Mouse (Mus musculus): ENCODE results near the gene Slc29a1.
A peak's percentile ranks its signal among the peaks of the same experiment; 100 is the strongest.

The Slc29a1 gene

DNA sequence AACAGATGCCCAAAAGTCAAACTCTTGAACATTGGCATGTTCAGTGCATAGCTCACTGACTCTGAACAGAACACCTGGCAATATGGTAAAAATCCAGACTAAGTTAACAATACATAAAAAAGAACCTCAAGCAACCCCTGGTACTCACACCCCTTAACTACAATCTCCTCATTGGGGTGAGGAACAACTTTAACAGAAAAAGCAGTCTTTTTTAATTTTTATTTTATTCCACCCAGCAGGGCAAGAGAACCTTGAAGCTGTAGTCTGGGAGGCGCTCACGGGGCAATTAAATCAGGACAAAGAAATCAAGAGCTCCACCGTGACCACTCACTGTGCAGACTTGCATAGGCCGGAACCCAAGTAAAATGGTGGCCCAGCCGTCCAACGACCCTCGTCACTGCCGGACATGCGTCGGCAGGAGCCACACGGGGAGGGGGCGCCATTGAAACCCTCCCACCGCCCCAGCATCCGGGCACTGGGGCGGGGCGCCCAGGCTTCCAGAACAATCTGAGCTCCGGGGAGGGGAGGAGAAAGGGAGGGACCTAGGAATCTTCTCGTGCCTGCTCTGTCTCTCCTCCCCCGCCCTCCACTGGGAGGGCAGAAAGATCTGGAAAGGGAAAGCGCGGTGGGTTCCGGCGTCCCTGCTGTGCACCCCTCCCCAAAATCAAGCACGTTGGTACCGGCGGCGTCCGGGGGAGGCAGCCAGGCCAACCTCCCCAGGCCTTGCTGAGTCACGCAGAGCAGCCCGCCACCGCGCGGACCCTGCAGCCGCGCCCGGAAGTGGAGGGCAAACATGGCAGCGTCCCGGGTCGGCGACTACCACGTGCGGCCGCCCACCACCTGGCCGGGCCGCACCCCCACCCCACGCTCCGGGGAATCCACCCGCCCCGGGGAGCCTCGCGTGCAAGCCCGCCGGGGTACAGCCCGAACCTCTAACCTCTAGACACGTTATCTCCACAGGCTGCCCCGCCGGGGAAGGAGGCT, 27.0 kb downstream of the Slc29a1 start:
- peak; percentile 86 for DNase-seq (ENCODE audit: low read depth, low spot score)

DNA sequence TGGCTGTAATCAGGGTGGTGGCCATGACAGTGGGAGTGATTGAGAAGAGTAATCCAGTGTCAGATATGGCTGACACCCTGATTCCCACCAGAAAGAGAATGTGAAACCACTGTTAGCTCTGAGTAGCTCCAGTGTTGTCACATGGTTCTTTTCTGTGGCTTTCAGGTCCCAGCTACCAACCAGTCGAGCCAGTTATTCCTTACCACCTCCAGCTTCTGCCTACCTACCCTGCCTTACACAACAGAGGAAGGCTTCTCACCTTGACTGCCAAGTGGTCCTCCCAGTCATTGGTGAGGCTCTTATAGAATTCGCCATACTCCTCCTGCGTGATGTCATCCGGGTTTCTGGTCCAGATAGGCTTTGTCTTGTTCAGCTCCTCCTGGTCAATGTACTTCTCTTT, 29.4 kb downstream of the Slc29a1 start:
- peak; percentile 42 for DNase-seq (ENCODE audit: low read depth, low spot score)

DNA sequence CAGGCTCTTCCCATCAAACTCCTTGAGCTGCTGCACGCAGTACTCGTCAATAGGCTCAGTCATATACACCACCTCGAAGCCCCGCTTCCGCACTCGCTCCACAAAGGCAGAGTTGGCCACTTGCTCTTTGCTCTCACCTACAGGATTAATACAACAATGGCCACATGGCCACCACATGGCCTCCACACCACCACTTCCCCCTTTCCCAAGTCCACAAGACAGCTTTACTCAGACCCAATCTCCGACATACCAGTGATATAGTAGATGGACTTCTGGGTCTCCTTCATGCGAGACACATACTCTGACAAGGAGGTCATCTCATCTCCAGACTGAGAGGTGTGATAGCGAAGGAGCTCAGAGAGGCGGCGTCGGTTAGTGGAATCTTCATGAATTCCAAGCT, 30.4 kb downstream of the Slc29a1 start:
- DNase-seq (ENCODE audit: low read depth, low spot score): peak; percentile 26

DNA sequence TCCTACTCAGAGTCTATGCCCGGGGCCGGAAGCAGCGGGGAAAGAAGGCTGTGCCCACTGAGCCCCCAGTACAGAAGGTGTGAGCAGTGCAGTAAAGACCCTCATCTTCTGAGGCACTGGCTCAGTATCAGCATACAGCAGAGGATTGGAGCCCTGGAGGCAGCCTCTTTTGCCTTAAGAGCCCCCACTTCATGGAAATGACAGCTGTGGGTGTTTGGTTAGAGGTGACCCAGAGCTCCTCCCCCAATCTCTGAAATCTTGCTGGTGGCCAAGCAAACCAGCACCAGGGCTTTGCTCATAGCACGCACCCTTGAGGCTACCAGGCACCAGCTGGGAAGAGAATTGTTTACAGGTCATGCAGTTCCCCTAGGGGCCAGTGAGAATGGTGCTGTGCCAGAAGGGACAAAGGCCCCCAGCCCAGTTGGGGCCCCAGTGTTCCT, 32.2 kb downstream of the Slc29a1 start:
- no peak for DNase-seq (ENCODE audit: low read depth, low spot score)

DNA sequence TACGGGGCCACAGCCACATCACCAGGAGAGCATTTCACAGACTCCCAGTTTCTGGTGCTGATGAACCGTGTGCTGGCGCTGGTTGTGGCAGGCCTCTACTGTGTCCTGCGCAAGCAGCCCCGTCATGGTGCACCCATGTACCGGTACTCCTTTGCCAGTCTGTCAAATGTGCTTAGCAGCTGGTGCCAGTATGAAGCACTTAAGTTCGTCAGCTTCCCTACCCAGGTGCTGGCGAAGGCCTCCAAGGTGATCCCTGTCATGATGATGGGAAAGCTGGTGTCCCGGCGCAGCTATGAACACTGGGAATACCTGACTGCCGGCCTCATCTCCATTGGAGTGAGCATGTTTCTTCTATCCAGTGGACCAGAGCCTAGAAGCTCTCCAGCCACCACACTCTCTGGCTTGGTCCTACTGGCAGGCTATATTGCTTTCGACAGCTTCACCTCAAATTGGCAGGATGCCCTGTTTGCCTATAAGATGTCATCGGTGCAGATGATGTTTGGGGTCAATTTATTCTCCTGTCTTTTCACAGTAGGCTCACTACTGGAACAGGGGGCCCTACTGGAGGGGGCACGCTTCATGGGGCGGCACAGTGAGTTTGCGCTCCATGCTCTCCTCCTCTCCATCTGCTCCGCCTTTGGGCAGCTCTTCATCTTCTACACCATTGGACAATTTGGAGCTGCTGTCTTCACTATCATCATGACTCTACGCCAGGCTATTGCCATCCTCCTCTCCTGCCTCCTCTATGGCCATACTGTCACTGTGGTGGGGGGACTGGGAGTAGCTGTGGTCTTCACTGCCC, 32.8 kb downstream of the Slc29a1 start:
- no peak for DNase-seq (ENCODE audit: low read depth, low spot score)

DNA sequence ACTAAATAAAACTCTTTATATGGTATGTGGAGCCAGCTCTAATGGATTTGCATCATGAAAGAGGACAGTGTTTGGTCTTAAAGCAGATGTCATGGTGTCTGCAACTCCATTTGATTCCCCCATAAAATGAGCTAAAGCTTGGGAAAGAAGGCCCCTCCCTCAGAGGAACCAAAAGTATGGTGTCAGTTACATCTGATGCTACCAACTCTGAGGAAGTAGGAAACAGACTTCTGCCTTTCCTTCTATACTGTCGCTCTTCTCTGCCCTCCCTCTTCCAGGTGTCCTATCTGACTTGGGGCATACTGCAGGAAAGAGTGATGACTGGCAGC, 33.4 kb downstream of the Slc29a1 start:
- no peak for DNase-seq (ENCODE audit: low read depth, low spot score)

DNA sequence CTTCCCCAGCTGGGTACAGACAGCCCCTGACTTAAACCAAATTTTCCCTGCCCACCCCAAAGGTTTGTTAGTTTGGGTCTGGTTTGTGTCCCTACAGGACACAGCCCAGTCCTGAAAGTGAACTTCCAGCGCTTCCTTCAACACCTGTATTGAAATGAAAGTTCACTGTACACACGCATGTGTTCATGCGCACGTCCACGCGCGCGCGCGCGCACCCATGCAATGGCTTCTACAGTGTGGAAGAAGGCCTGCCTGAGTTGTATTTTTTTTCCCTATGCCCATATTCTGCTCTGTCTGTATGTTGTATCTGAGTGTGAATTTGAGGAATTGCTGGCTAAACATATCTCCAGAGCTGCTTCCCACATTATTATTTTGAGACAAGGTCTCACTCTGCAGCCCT, 34.3 kb downstream of the Slc29a1 start:
- DNase-seq (ENCODE audit: low read depth, low spot score): no peak

DNA sequence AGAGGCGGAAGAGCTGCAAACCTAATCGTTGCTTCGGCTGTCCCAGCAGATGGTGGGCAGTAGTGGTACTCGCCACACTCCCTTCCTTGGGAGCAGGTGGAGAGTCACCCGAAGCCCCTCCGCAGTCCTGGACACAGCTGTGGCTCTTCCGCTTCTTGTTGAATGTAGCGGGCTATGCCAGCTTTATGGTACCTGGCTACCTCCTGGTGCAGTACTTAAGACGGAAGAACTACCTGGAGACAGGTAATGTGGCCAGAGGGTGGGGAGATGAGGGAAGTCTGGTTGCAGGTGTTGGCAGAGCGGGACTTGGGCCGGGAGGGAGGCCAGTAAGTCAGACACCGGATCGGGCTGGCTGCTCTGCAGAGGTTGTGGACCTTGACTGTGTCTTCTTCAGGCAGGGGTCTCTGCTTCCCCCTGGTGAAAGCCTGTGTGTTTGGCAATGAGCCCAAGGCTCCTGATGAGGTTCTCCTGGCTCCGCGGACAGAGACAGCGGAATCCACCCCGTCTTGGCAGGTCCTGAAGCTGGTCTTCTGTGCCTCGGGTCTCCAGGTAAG, 34.8 kb downstream of the Slc29a1 start:
- no peak for DNase-seq (ENCODE audit: low read depth, low spot score)

DNA sequence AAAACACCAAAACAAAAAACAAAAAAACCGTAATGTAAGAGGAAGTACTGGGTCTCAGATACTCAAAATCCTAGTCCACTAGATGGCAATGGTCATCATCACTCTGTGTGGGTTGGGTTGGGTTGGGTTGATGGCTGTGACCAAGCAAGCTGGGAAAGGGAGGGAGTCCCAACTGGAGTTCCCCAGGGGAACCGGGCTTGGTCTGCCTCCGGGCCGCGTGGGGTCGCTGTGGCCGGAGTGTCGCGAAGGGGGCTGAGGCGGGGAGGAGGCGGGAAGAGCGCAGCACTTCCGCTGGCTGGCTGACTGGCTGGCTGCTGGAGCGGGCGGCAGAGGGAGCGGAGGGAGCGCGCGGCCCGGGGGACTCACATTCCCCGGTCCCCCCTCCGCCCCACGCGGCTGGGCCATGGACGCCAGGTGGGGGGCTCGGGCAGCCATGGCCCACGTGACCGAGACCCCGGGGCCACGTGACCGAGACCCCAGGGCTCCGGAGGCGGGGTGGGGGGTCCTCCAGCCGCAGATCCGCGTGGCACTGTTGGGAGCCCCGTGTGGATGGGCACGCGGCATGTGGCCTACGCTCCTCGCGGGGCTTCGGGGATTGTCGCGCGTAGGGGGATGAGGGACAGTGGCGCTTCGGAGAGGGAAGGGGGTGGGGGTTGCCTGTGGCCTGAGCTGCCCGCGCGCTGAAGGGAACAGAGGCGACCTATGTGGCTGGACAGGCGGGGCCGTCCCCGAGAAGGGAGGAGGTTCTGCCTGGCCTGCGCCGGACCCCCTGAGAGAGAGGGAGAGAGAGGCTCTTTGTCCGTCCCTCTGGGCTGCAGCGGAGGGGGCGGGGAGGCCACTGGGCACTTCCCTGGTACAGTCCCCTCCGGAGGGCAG, 35.5 kb downstream of the Slc29a1 start, which contains the start of gene Slc35b2:
TSS of gene Slc35b2 (plus strand) at position 220 of the 876 bp plus-strand sequence.
- DNase-seq (ENCODE audit: low read depth, low spot score): peak; percentile 93

DNA sequence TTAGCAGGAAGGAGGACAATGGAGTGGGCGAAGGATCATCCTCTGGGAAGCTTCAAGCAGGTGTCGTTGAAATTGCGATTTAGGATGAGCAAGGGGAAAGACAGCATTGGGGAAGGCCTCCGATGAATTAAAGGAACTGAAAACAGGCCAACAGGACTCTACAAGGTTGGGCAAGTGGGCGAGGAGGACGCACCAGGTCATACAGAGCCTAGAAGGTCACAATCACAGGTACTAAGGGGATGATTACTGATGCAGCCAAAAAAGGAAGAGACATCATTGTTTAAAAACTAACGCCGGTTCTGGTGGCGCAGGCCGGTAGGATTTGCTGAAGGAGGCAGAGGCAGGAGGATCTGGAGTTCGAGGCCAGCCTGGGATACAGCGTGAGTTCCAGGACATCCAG, 36.2 kb downstream of the Slc29a1 start:
- no peak for DNase-seq (ENCODE audit: low read depth, low spot score)

DNA sequence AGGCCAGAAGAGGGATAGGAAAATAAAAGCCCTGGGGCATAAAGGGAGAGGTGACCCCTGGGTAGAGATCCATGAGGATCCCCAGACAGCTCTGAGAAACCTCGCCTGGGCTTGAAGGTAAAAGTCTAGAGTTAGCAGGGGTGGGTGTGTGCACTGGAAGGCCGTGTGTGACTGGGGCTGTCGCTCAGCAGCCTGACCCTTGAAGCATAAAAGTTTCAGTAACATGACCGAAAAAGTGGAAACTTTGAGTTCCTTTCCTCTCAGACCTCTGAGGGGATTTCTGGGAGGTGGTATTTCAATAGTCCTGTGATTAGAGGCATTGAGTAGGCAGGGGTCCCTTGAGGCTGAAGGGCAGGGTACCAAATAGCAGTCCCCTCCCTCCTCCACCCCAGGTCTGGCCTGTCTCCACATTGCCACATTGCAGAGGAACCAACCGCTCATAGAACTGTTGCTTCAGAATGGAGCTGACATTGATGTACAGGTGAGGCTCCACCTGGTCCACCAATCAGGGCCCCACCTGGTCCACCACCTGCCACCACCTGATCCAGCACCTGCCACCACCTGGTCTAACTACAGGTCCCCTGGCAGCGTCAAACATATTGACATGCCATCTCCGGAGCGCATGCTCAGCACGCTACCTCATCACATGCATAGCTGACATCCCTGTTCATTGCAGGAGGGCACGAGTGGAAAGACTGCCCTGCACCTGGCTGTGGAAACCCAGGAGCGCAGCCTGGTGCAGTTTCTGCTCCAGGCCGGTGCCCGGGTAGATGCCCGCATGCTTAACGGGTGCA, 39.5 kb downstream of the Slc29a1 start:
- DNase-seq (ENCODE audit: low read depth, low spot score): no peak

DNA sequence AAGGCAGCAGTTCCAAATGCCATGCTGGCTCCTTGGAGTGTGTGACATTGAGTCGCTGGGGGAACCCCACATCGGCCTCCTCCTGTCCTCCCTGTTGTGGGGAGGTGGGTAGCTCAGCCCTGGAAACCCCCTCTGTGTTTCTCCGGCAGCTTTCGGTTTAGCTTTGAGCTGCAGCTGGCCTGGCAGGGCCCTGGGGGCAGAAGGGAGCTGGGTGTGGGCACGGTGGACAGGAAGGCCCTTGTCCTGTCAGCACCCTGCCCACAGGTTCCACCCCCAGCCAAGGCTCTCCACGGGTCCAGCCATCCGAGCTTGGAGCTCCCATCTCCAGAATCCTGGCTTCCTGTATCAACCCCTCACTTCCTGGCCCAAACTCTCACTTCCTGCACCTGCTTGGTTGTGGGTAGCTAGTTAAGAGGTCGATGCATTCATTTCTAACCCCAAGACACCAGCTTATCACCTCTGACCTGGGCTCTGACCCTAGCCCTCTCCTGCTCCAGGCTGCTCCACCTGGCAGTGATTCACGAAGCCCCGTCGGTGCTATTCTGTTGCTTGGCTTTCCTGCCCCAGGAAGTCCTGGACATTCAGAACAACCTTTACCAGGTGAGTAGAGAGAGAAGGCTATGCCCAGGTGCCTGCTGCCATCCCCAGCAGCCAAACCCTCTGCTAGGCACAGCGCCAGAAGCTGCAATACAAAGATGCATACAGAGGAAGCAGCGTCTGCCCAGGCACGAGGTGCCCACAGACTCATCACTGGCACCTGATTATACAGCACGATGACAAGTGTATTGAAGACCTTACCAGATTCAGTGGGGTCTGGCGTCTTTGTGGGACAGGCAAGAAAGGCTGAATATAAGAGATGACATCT, 41.2 kb downstream of the Slc29a1 start:
- peak; percentile 81 for DNase-seq (ENCODE audit: low read depth, low spot score)

DNA sequence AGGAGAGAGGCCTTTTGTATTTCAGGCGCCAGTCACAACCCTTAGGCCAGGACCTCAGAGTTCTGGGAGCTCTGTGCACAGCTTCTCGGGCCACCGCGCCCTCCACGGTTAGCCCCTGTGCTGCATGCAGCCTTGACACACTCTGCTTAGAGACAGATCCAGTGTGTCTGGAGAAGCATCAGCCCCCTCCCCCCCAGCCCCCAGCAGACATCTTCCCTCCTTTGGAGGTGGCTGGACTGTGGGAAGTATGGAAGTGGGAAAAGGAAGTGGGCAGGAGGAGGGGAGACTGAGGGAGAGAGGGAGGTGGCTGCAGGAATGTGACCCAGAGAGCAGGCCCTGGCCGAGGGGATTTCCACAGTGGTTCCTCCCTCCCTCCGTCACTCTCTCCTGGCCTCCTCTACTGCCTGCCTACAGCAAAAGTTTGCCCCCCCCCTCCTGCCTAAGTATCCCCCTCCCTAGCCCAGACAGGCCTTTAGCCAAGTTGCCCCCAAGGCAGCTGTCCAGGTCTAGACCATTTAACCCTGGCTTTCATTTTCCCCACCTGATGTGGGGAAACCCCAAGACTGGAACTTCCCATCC, 42.1 kb downstream of the Slc29a1 start:
- peak; percentile 64 for DNase-seq (ENCODE audit: low read depth, low spot score)

DNA sequence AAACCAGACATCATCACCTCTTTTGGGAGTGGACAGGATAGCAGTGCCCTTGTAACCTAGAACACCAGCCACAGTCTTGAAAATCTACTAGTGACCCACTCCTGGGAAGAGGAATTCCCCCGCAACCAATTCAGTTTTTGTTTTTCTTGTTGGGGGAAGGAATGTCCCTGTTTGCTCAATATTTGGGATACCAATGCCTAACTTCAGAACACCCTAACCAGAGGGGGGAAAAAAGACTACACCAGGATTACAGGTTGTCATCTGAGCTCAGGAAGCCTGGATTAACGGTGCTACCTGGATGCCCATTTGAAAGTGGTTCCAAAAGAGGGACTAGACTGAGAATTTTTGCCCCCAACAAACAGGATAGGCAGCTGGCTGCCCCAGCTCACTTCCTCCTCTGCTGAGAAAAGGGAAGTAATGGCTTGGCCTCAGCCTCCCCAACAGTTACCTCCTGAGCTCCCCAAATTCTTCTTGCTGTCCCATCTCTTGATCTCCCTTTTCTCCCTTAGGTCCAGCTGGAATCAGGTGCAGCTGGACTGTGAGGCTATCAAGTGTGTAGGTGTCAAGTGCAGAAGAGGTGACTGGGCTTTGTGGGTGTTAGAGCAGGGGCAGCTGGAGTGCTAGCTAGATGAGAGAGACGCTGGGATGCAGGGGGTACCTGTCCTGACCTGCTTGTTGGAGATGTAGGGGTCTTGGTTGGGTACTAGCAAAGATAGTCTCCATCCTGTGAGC, 42.7 kb downstream of the Slc29a1 start:
- peak; percentile 39 for DNase-seq (ENCODE audit: low read depth, low spot score)

DNA sequence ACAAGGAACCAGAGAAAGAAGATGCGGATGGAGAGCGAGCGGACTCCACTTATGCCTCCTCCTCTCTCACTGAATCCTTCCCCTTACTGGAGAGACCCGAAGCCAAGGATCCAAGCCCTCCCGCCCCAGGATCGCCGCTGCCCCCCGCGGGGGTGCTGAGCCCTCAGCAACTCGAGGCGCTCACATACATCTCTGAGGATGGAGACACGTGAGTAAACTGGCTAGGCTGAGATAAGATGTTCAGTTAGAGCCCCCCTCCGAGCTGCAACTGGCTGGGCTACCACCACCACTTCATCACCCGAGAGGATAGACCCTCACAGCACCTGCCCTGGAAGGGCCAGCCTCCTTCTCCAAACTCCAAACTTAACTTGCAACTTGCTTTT, 43.3 kb downstream of the Slc29a1 start:
- no peak for DNase-seq (ENCODE audit: low read depth, low spot score)

DNA sequence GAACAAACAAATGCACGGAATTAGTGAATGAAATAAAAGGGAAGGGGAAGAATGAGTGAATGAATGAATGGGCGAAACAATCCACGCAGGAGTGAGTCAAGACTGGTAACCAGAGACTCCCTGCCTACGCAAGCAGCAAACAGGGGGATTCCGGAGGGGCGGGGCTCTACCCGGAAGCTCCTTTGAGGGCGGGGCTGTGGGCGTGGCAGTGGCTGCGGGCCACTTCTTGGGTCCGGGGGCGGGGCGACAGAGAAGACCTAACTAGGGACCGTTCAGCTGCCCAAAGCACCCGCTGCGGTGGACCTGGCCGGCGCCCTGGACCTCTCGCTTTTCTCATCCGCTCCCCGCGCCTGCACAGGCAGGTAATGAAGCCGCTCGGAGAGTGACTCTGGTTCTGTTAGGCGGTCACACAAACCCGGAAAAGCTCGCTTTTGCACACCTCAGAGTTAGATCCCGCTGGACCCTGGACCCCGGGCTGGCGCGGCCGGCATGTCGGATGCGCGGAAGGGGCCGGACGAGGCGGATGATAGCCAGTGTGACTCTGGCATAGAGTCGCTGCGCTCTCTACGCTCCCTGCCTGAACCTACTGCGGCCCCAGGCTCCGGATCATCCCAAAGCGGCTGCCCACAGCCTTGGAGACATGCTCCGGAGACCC, 43.8 kb downstream of the Slc29a1 start, which contains the start of gene Nfkbie:
TSS of gene Nfkbie (plus strand) at position 252 of the 655 bp plus-strand sequence.
- peak; percentile 98 for DNase-seq (ENCODE audit: low read depth, low spot score)

DNA sequence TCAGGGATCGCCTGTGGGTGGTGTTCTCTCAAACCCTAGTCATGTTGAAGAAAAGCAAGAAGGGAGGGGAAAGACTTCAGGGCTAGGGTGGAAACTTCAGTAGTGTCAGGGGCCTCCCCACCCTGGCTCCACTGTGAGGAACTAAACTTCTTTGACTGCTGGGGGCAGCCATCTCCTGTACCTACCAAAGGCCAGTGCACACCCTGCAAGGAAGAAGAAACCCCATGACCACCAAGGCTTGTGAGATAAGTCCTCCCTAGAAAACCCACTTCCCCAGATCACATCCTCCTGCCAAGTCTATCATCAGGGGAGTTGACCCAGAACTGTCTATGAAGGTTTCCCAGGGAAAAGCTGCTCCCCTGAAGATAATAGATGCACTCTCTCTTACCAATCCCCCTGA, 45.0 kb downstream of the Slc29a1 start:
- peak; percentile 32 for DNase-seq (ENCODE audit: low read depth, low spot score)

DNA sequence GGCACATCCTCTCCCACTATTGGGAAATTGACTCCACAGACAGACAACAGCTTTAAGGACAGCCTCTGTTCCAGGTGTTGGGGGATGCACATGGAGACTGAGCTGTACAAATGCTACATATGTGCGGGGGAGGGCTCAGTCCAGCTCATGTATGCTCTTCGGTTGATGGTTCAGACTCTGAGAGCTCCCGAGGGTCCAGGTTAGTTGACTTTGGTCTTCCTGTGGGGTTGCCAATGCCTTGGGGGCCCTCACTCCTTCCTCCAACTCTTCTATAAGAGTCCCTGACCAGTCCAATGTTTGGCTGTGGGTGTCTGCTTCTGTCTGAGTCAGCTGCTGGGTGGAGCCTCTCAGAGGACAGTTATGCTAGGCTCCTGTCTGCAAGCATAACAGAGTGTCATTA, 46.3 kb downstream of the Slc29a1 start:
- no peak for DNase-seq (ENCODE audit: low read depth, low spot score)

All from CD4-positive, CD25-positive, alpha-beta regulatory T cell, adult 2 months (primary cell).